Mouse (Mus musculus) midbrain, embryonic 13.5 days (tissue): ENCODE data around the gene Mettl9. TPM values are rescaled to one million over a fixed set of nuclear protein-coding genes. Genes with fewer than 3 reads are reported as not detected.

Source experiments
- ATAC-seq: fragments of 200-750 bp; cut with Nextera tagmentation; 2 replicates; pipeline ENCODE4 v1.8.0; 2017; ENCODE audit warnings: mild to moderate bottlenecking, moderate TSS enrichment, moderate library complexity
- H3K27ac ChIP-seq: fragments of 300-500 bp; sonication (generic); 2 replicates; pipeline ENCODE4 v1.5.1; 2015; ENCODE audit warnings: inconsistent platforms, mild to moderate bottlenecking, moderate library complexity
- H3K27me3 ChIP-seq: fragments of 300-500 bp; sonication (generic); 2 replicates; pipeline ENCODE4 v1.6.1; 2015; ENCODE audit warnings: mild to moderate bottlenecking, inconsistent platforms
- H3K36me3 ChIP-seq: fragments of 300-500 bp; sonication (generic); 2 replicates; pipeline ENCODE4 v1.6.1; 2015; ENCODE audit warnings: mild to moderate bottlenecking, inconsistent platforms
- H3K4me1 ChIP-seq: fragments of 300-500 bp; sonication (generic); replicated peaks from 2 replicates; pipeline ENCODE4 v1.6.1; 2015; ENCODE audit warnings: inconsistent platforms
- H3K4me2 ChIP-seq: fragments of 300-500 bp; sonication (generic); replicated peaks from 2 replicates; pipeline ENCODE4 v1.6.1; 2015; ENCODE audit warnings: moderate library complexity, mild to moderate bottlenecking, inconsistent platforms
- H3K4me3 ChIP-seq: fragments of 300-500 bp; sonication (generic); replicated peaks from 2 replicates; pipeline ENCODE4 v1.5.1; 2015; ENCODE audit warnings: mild to moderate bottlenecking, inconsistent platforms
- H3K9ac ChIP-seq: fragments of 300-500 bp; sonication (generic); replicated peaks from 2 replicates; pipeline ENCODE4 v1.6.1; 2015; ENCODE audit warnings: mild to moderate bottlenecking, inconsistent platforms
- H3K9me3 ChIP-seq: fragments of 300-500 bp; sonication (generic); 2 replicates; pipeline ENCODE4 v1.6.1; 2016; ENCODE audit warnings: mild to moderate bottlenecking, inconsistent platforms
- WGBS: fragments of 180-500 bp; shearing (Covaris S2); methylation state at CpG from one replicate; pipeline ENCODE4 v1.1.7; 2015; 5-methylcytosine and 5-hydroxymethylcytosine counted together
- polyA plus RNA-seq: library from polyadenylated mRNA; unstranded; fragments of >200 nt; fragmentation: Nextera tagmentation; extraction: Ambion mirVana; gene quantifications from 2 replicates; pipeline ENCODE4 v1.2.1, GENCODE M21; 2015

Gene Mettl9
- polyA plus RNA-seq, 1 experiment from 2014 or later: 214 TPM

- Histone ChIP-seq H3K27me3 (no peaks in the 10 kb centered on the region), H3K4me3 (no peak overlapping the region), H3K4me2 (no peak overlapping the region), H3K9me3 (no peaks in the 10 kb centered on the region), H3K27ac (no peak overlapping the region), H3K4me1 (no peaks in the 10 kb centered on the region), H3K9ac (no peak overlapping the region), H3K36me3 (peaks cover 58% of the 10 kb centered on the region)
- no peak for ATAC-seq
- 90% methylated on average over 4 of the region's 4 CpGs for WGBS
These were observed 18.8 kb downstream of the Mettl9 start for GRCm38 (mm10) chr7:121053071-121053470.

GRCm38 (mm10) chr7:121059477-121060218 lies 25.4 kb downstream of the Mettl9 start:
- H3K9ac ChIP-seq: no peak overlapping the region
- H3K4me3 ChIP-seq: no peak overlapping the region
- H3K27ac ChIP-seq: peak overlapping the region; percentile 17; the same call in 1 of the 2 replicates
- no peaks in the 10 kb centered on the region for H3K9me3 ChIP-seq
- WGBS: 58% methylated on average over 6 of the region's 6 CpGs
- no peak for ATAC-seq
- no peaks in the 10 kb centered on the region for H3K27me3 ChIP-seq
- H3K4me1 ChIP-seq: no peaks in the 10 kb centered on the region
- H3K36me3 ChIP-seq: peaks cover 34% of the 10 kb centered on the region
- H3K4me2 ChIP-seq: no peak overlapping the region

GRCm38 (mm10) chr7:121064309-121064708 lies 30.1 kb downstream of the Mettl9 start:
- H3K36me3 ChIP-seq: peaks cover 16% of the 10 kb centered on the region; the same call in 1 of the 2 replicates
- no peak for ATAC-seq
- no peaks in the 10 kb centered on the region for H3K9me3 ChIP-seq
- no peak overlapping the region for H3K27ac ChIP-seq
- no peak overlapping the region for H3K4me2 ChIP-seq
- 71% methylated on average over 4 of the region's 4 CpGs for WGBS
- no peak overlapping the region for H3K4me3 ChIP-seq
- no peaks in the 10 kb centered on the region for H3K27me3 ChIP-seq
- no peak overlapping the region for H3K9ac ChIP-seq
- no peaks in the 10 kb centered on the region for H3K4me1 ChIP-seq

GRCm38 (mm10) chr7:121071276-121071675 lies 37.0 kb downstream of the Mettl9 start:
- no peaks in the 10 kb centered on the region for H3K4me1 ChIP-seq
- H3K4me3 ChIP-seq: no peak overlapping the region
- no peak overlapping the region for H3K9ac ChIP-seq
- ATAC-seq: no peak
- WGBS: 89% methylated on average over 4 of the region's 4 CpGs
- no peaks in the 10 kb centered on the region for H3K27me3 ChIP-seq
- no peak overlapping the region for H3K4me2 ChIP-seq
- H3K9me3 ChIP-seq: no peaks in the 10 kb centered on the region
- peaks cover 47% of the 10 kb centered on the region for H3K36me3 ChIP-seq
- no peak overlapping the region for H3K27ac ChIP-seq

GRCm38 (mm10) chr7:121072506-121072905 lies 38.3 kb downstream of the Mettl9 start:
- H3K36me3 ChIP-seq: peaks cover 57% of the 10 kb centered on the region
- no peaks in the 10 kb centered on the region for H3K9me3 ChIP-seq
- H3K4me3 ChIP-seq: no peak overlapping the region
- H3K27me3 ChIP-seq: no peaks in the 10 kb centered on the region
- H3K27ac ChIP-seq: no peak overlapping the region
- 94% methylated on average over 5 of the region's 5 CpGs for WGBS
- no peak for ATAC-seq
- H3K4me1 ChIP-seq: no peaks in the 10 kb centered on the region
- no peak overlapping the region for H3K4me2 ChIP-seq
- H3K9ac ChIP-seq: no peak overlapping the region

- Histone ChIP-seq H3K4me3 (no peak within 1 kb of the TSS), H3K27me3 (no peaks in the 10 kb centered on the region), H3K4me1 (0 out of 2 replicates have a peak, but pooled peaks cover 3% of the 10 kb centered on the region), H3K36me3 (peaks cover 54% of the 10 kb centered on the region), H3K4me2 (no peak within 1 kb of the TSS), H3K27ac (no peak within 1 kb of the TSS), H3K9me3 (no peaks in the 10 kb centered on the region), H3K9ac (no peak within 1 kb of the TSS)
- ATAC-seq: no peak
- WGBS: 72% methylated on average over 11 of the region's 11 CpGs
These were observed 40.0 kb downstream of the Mettl9 start, which contains the start of gene Igsf6 for GRCm38 (mm10) chr7:121074281-121074680. Gene Igsf6, minus strand, starts transcription at chr7:121074572.

GRCm38 (mm10) chr7:121074801-121075400 lies 40.7 kb downstream of the Mettl9 start:
- Histone ChIP-seq H3K27me3 (no peaks in the 10 kb centered on the region), H3K27ac (no peak overlapping the region), H3K4me1 (0 out of 2 replicates have a peak, but pooled peaks cover 3% of the 10 kb centered on the region), H3K4me2 (no peak overlapping the region), H3K4me3 (no peak overlapping the region), H3K9ac (no peak overlapping the region), H3K36me3 (peaks cover 54% of the 10 kb centered on the region), H3K9me3 (no peaks in the 10 kb centered on the region)
- 82% methylated on average over 6 of the region's 6 CpGs for WGBS
- no peak for ATAC-seq

GRCm38 (mm10) chr7:121075416-121075815 lies 41.2 kb downstream of the Mettl9 start:
- H3K27ac ChIP-seq: no peak overlapping the region
- no peaks in the 10 kb centered on the region for H3K27me3 ChIP-seq
- H3K9me3 ChIP-seq: no peaks in the 10 kb centered on the region
- H3K36me3 ChIP-seq: peaks cover 53% of the 10 kb centered on the region
- H3K4me1 ChIP-seq: 0 out of 2 replicates have a peak, but pooled peaks cover 3% of the 10 kb centered on the region
- ATAC-seq: no peak
- no peak overlapping the region for H3K4me2 ChIP-seq
- WGBS: 88% methylated on average over 5 of the region's 5 CpGs
- no peak overlapping the region for H3K9ac ChIP-seq
- H3K4me3 ChIP-seq: no peak overlapping the region

GRCm38 (mm10) chr7:121077311-121077710 lies 43.1 kb downstream of the Mettl9 start:
- 91% methylated on average over 6 of the region's 6 CpGs for WGBS
- Histone ChIP-seq H3K9me3 (no peaks in the 10 kb centered on the region), H3K27me3 (no peaks in the 10 kb centered on the region), H3K27ac (no peak overlapping the region), H3K4me2 (no peak overlapping the region), H3K4me3 (no peak overlapping the region), H3K36me3 (peaks cover 37% of the 10 kb centered on the region), H3K9ac (no peak overlapping the region), H3K4me1 (0 out of 2 replicates have a peak, but pooled peaks cover 3% of the 10 kb centered on the region)
- ATAC-seq: peak; percentile 40; the same call in 1 of the 2 replicates

GRCm38 (mm10) chr7:121077829-121078228 lies 43.6 kb downstream of the Mettl9 start:
- H3K36me3 ChIP-seq: peaks cover 39% of the 10 kb centered on the region
- WGBS: 9% methylated on average over 5 of the region's 5 CpGs
- 0 out of 2 replicates have a peak, but pooled peaks cover 3% of the 10 kb centered on the region for H3K4me1 ChIP-seq
- H3K9ac ChIP-seq: no peak overlapping the region
- ATAC-seq: peak; percentile 87
- H3K27me3 ChIP-seq: no peaks in the 10 kb centered on the region
- H3K4me3 ChIP-seq: no peak overlapping the region
- no peak overlapping the region for H3K4me2 ChIP-seq
- no peak overlapping the region for H3K27ac ChIP-seq
- no peaks in the 10 kb centered on the region for H3K9me3 ChIP-seq

GRCm38 (mm10) chr7:121081350-121081749 lies 47.1 kb downstream of the Mettl9 start, which contains the start of gene Otoa:
Gene Otoa, plus strand, starts transcription at chr7:121081650.
- no peak for ATAC-seq

GRCm38 (mm10) chr7:121081816-121082215 lies 47.6 kb downstream of the Mettl9 start:
- no peak for ATAC-seq
- WGBS: 93% methylated on average over 2 of the region's 2 CpGs
- H3K9ac ChIP-seq: no peak overlapping the region

More at GRCm38 (mm10) chr7:121081350-121081749, 47.1 kb downstream of the Mettl9 start, which contains the start of gene Otoa:
- H3K27me3 ChIP-seq: no peaks in the 10 kb centered on the region
- H3K9me3 ChIP-seq: no peaks in the 10 kb centered on the region
- no peak within 1 kb of the TSS for H3K9ac ChIP-seq
- H3K4me1 ChIP-seq: peaks cover 17% of the 10 kb centered on the region
- H3K4me2 ChIP-seq: no peak within 1 kb of the TSS
- peaks cover 22% of the 10 kb centered on the region for H3K36me3 ChIP-seq
- H3K4me3 ChIP-seq: no peak within 1 kb of the TSS
- H3K27ac ChIP-seq: no peak within 1 kb of the TSS
- WGBS: 95% methylated on average over 4 of the region's 4 CpGs

More at GRCm38 (mm10) chr7:121081816-121082215, 47.6 kb downstream of the Mettl9 start:
- no peaks in the 10 kb centered on the region for H3K27me3 ChIP-seq
- no peak overlapping the region for H3K27ac ChIP-seq
- no peaks in the 10 kb centered on the region for H3K9me3 ChIP-seq
- peaks cover 17% of the 10 kb centered on the region for H3K4me1 ChIP-seq
- H3K4me3 ChIP-seq: no peak overlapping the region
- H3K4me2 ChIP-seq: no peak overlapping the region
- H3K36me3 ChIP-seq: peaks cover 18% of the 10 kb centered on the region
